Comparison of ENCODE assay signal across 9 mouse cellular contexts in genomic region chr17:50972142-50972541, GRCm38 (mm10).
A peak's percentile ranks its signal among the peaks of the same experiment; 100 is the strongest.
DNase-seq lines count a peak whose midpoint lies in the region; TF ChIP-seq lines count a peak whose summit lies in the region.
"Had no signal": no experiment of that assay in that cellular context is flagged by ENCODE, and none has a peak within 500 bp of the region (broad histone marks: within the 10 kb centered on the region; RNA-seq: fewer than 3 reads in every experiment).

No protein-coding gene starts in this region.

- peak; percentile 45; the same call in 1 of the 2 replicates for TF ChIP-seq CTCF in cortical plate, adult 2 months (IDR thresholded peaks at IDR 0.05; ENCODE audit: extremely low read depth, insufficient read depth, low read length)

- H3K27ac ChIP-seq in cortical plate, adult 2 months (ENCODE audit: insufficient read depth, low read length) = no peak overlapping the region
- H3K27ac ChIP-seq: forebrain, embryonic 12.5 days had no signal

- peak; percentile 16 to 33 for DNase-seq in cerebellum, postnatal 14 days
- DNase-seq in cerebellum, adult 9-11 months = no peak
- peak; percentile 5 for DNase-seq in kidney, postnatal 14 days
- no peak for DNase-seq in kidney, postnatal 4 days
- DNase-seq in 3T3-L1 (ENCODE audit: low read depth, low spot score) = peak; percentile 21
- no peak for DNase-seq in urinary bladder, adult 2 months (ENCODE audit: low spot score)
- no peak for DNase-seq in c-Kit-positive CD71-positive TER-119-positive erythroid progenitor cells, embryonic 14.5 days (ENCODE audit: low spot score)

- no peak overlapping the region for H3K4me3 ChIP-seq in cortical plate, adult 2 months (ENCODE audit: insufficient read depth, low read length)
- H3K4me3 ChIP-seq: forebrain, embryonic 12.5 days had no signal

- TF ChIP-seq POLR2A in cortical plate, adult 2 months (IDR thresholded peaks at IDR 0.05; ENCODE audit: extremely low read depth, insufficient read depth, low read length) = no peak

- H3K4me1 ChIP-seq in cortical plate, adult 2 months (ENCODE audit: control insufficient read depth, insufficient read depth, low read length) = no peaks in the 10 kb centered on the region
- H3K4me1 ChIP-seq: forebrain, embryonic 12.5 days had no signal

Comparison
In these comparisons a context has a peak if more than half of its experiments do, and no peak if none do; other contexts are left out.
1. DNase-seq: peak in cerebellum, postnatal 14 days (2 of 2), kidney, postnatal 14 days (single experiment) and 3T3-L1 (single experiment); none in cerebellum, adult 9-11 months (single experiment), kidney, postnatal 4 days (0 of 2), urinary bladder, adult 2 months (single experiment) and c-Kit-positive CD71-positive TER-119-positive erythroid progenitor cells, embryonic 14.5 days (single experiment).